Comparison of ENCODE assay signal across 22 mouse cellular contexts in genomic region chr2:93433543-93433942, GRCm38 (mm10). TPM values are rescaled to one million over a fixed set of nuclear protein-coding genes. Genes with fewer than 3 reads are reported as not detected.
DNase-seq lines count a peak whose midpoint lies in the region; ATAC-seq and TF ChIP-seq lines count a peak whose summit lies in the region.
"Had no signal": no experiment of that assay in that cellular context is flagged by ENCODE, and none has a peak within 500 bp of the region (broad histone marks: within the 10 kb centered on the region; RNA-seq: fewer than 3 reads in every experiment).

No protein-coding gene starts in this region.

- 0 out of 2 replicates have a peak, but pooled peaks cover 5% of the 10 kb centered on the region for H3K27me3 ChIP-seq in forebrain, embryonic 10.5 days (ENCODE audit: poor library complexity, severe bottlenecking)
- no peaks in the 10 kb centered on the region for H3K27me3 ChIP-seq in forebrain, embryonic 15.5 days
- H3K27me3 ChIP-seq in embryonic facial prominence, embryonic 12.5 days, result no peaks in the 10 kb centered on the region
- H3K27me3 ChIP-seq in myocyte (ENCODE audit: control insufficient read depth, insufficient read depth, insufficient read length), result no peaks in the 10 kb centered on the region
- H3K27me3 ChIP-seq: liver, embryonic 13.5 days; neural tube, embryonic 12.5 days had no signal

- peak overlapping the region; percentile 42 for H3K27ac ChIP-seq in forebrain, embryonic 10.5 days
- H3K27ac ChIP-seq in forebrain, embryonic 15.5 days (replicated peaks), result no peak overlapping the region
- peak overlapping the region; percentile 71; the same call in 1 of the 2 replicates for H3K27ac ChIP-seq in left cerebral cortex, adult 2 months
- peak overlapping the region; percentile 11; the same call in 1 of the 2 replicates for H3K27ac ChIP-seq in embryonic facial prominence, embryonic 12.5 days
- no peak overlapping the region for H3K27ac ChIP-seq in gastrocnemius, adult 2 months
- H3K27ac ChIP-seq: heart, embryonic 15.5 days; liver, embryonic 13.5 days; neural tube, embryonic 12.5 days had no signal

- no peak overlapping the region for H3K4me2 ChIP-seq in forebrain, embryonic 15.5 days (replicated peaks)
- no peak overlapping the region for H3K4me2 ChIP-seq in embryonic facial prominence, embryonic 12.5 days (replicated peaks)
- peak overlapping the region; percentile 21 for H3K4me2 ChIP-seq in myocyte (ENCODE audit: low read depth)
- H3K4me2 ChIP-seq: heart, embryonic 15.5 days; liver, embryonic 13.5 days; lung, embryonic 14.5 days; neural tube, embryonic 12.5 days had no signal

- no peaks in the 10 kb centered on the region for H3K36me3 ChIP-seq in forebrain, embryonic 10.5 days (replicated peaks)
- no peaks in the 10 kb centered on the region for H3K36me3 ChIP-seq in forebrain, embryonic 15.5 days
- no peaks in the 10 kb centered on the region for H3K36me3 ChIP-seq in embryonic facial prominence, embryonic 12.5 days
- H3K36me3 ChIP-seq in myocyte (ENCODE audit: control insufficient read depth, insufficient read depth), result peaks cover 55% of the 10 kb centered on the region
- H3K36me3 ChIP-seq: heart, embryonic 15.5 days; neural tube, embryonic 12.5 days had no signal

- H3K79me2 ChIP-seq in myocyte (ENCODE audit: control insufficient read depth, insufficient read depth), result peaks cover 21% of the 10 kb centered on the region

- no peak for TF ChIP-seq POLR2A in myocyte (IDR thresholded peaks at IDR 0.05; ENCODE audit: insufficient read length, low read depth)

- no peak overlapping the region for H3K9ac ChIP-seq in forebrain, embryonic 15.5 days (replicated peaks)
- H3K9ac ChIP-seq in embryonic facial prominence, embryonic 12.5 days, result no peak overlapping the region
- H3K9ac ChIP-seq: forebrain, postnatal 0 days; heart, embryonic 15.5 days; liver, embryonic 13.5 days; lung, embryonic 14.5 days; neural tube, embryonic 12.5 days had no signal

- no peak overlapping the region for H3K4me3 ChIP-seq in forebrain, embryonic 10.5 days
- no peak overlapping the region for H3K4me3 ChIP-seq in forebrain, embryonic 15.5 days
- no peak overlapping the region for H3K4me3 ChIP-seq in left cerebral cortex, adult 2 months
- H3K4me3 ChIP-seq in embryonic facial prominence, embryonic 12.5 days, result no peak overlapping the region
- H3K4me3 ChIP-seq in myocyte, result no peak overlapping the region
- H3K4me3 ChIP-seq in gastrocnemius, adult 2 months, result no peak overlapping the region
- H3K4me3 ChIP-seq: heart, embryonic 15.5 days; liver, embryonic 13.5 days; neural tube, embryonic 12.5 days had no signal

- H3ac ChIP-seq in myocyte (ENCODE audit: control insufficient read depth, insufficient read length), result no peak overlapping the region

- WGBS in forebrain, embryonic 10.5 days, result 77% methylated on average over 5 of the region's 5 CpGs
- WGBS in forebrain, embryonic 15.5 days, result 70% methylated on average over 5 of the region's 5 CpGs
- WGBS in embryonic facial prominence, embryonic 12.5 days, result 50% methylated on average over 5 of the region's 5 CpGs

- H3K9me3 ChIP-seq in forebrain, embryonic 10.5 days, result no peaks in the 10 kb centered on the region
- no peaks in the 10 kb centered on the region for H3K9me3 ChIP-seq in forebrain, embryonic 15.5 days
- no peaks in the 10 kb centered on the region for H3K9me3 ChIP-seq in embryonic facial prominence, embryonic 12.5 days
- H3K9me3 ChIP-seq: heart, embryonic 15.5 days; liver, embryonic 13.5 days; neural tube, embryonic 12.5 days had no signal

- no peak for DNase-seq in forebrain, embryonic 10.5 days (ENCODE audit: extremely low spot score, low spot score)
- no peak for DNase-seq in left cerebral cortex, adult 2 months (ENCODE audit: extremely low spot score in 1 of 2, low spot score in 2 of 2)
- no peak for DNase-seq in left cerebral cortex, postnatal 4 days
- no peak for DNase-seq in gastrocnemius, adult 2 months
- no peak for DNase-seq in thymus, postnatal 36 days
- DNase-seq: adrenal gland, postnatal 25 days; cerebellum, postnatal 14 days; embryo, embryonic 11 days; forebrain, postnatal 0 days; heart, postnatal 36 days; kidney, adult 18-20 months; liver, embryonic 13.5 days; midbrain, embryonic 14.5 days; thymus, adult 18-20 months had no signal

- no peak for TF ChIP-seq CTCF in left cerebral cortex, adult 2 months (IDR thresholded peaks at IDR 0.05)
- TF ChIP-seq CTCF in gastrocnemius, adult 2 months (IDR thresholded peaks at IDR 0.05), result no peak

- peaks cover 49% of the 10 kb centered on the region for H3K4me1 ChIP-seq in forebrain, embryonic 10.5 days
- H3K4me1 ChIP-seq in forebrain, embryonic 15.5 days, result 0 out of 2 replicates have a peak, but pooled peaks cover 3% of the 10 kb centered on the region
- peaks cover 27% of the 10 kb centered on the region for H3K4me1 ChIP-seq in embryonic facial prominence, embryonic 12.5 days

- ATAC-seq in forebrain, embryonic 15.5 days (replicated peaks), result no peak
- ATAC-seq in embryonic facial prominence, embryonic 12.5 days (ENCODE audit: insufficient number of reproducible peaks, insufficient read depth, low FRiP score, low TSS enrichment), result no peak
- ATAC-seq: CD4-positive, CD25-positive, alpha-beta regulatory T cell, adult 4 months; forebrain, postnatal 0 days; hindbrain, embryonic 16.5 days had no signal

- intact Hi-C loops in left cerebral cortex, adult 2 months (cut with DNase I), result no loop called here
- intact Hi-C loops in left cerebral cortex, postnatal 4 days (cut with DNase I), result no loop called here
- intact Hi-C loops in gastrocnemius, adult 2 months (cut with DNase I), result no loop called here

TF ChIP-seq in myocyte, 11 proteins besides CTCF, POLR2A, EP300 and RAD21:
- no peak for TF ChIP-seq REST (IDR thresholded peaks at IDR 0.05; ENCODE audit: insufficient read depth, insufficient read length)
- no peak for TF ChIP-seq MAX (IDR thresholded peaks at IDR 0.05; ENCODE audit: low read depth)
- TF ChIP-seq USF1 (IDR thresholded peaks at IDR 0.05; ENCODE audit: low read depth), result no peak
- no peak for TF ChIP-seq E2F4 (IDR thresholded peaks at IDR 0.05; ENCODE audit: insufficient read depth)
- no peak for TF ChIP-seq SRF (IDR thresholded peaks at IDR 0.05; ENCODE audit: control insufficient read depth, insufficient read length, low read depth)
- TF ChIP-seq TCF3 (IDR thresholded peaks at IDR 0.05; ENCODE audit: insufficient read length, low read depth), result no peak
- TF ChIP-seq TCF12 (IDR thresholded peaks at IDR 0.05; ENCODE audit: insufficient read depth, poor library complexity, severe bottlenecking), result no peak
- no peak for TF ChIP-seq MYOG (IDR thresholded peaks at IDR 0.05; ENCODE audit: control insufficient read depth in 1 of 3, insufficient read depth in 1 of 3, insufficient read length in 2 of 3, low read depth in 2 of 3)
- TF ChIP-seq MYOD1 (IDR thresholded peaks at IDR 0.05; ENCODE audit: control insufficient read depth in 1 of 3, insufficient read length in 2 of 3, low read depth in 2 of 3), result no peak
- no peak for TF ChIP-seq CEBPB (IDR thresholded peaks at IDR 0.05; ENCODE audit: insufficient read depth, poor library complexity, severe bottlenecking)
- TF ChIP-seq POLR2AphosphoS2 (IDR thresholded peaks at IDR 0.05; ENCODE audit: insufficient read length, low read depth), result no peak
TF ChIP-seq in myocyte: peak in this region for 0.

RNA-seq across cellular contexts. Expression of gene Cd82, which starts 29.4 kb away (rescaled TPM):
- 5.0 and 5.3 TPM in 2 replicates for polyA plus RNA-seq in forebrain, embryonic 10.5 days (2016; fragmentation: Nextera tagmentation; extraction: Ambion mirVana)
- 17.6 and 19.6 TPM in 2 replicates for polyA plus RNA-seq in forebrain, embryonic 15.5 days (2015; fragmentation: Nextera tagmentation; extraction: Ambion mirVana)
- 10 to 100 TPM; 12.8 to 17.8 TPM for total RNA-seq in left cerebral cortex, adult 2 months (2021)
- total RNA-seq in left cerebral cortex, postnatal 4 days (2021), result 10 to 100 TPM; 15.4 to 17.4 TPM
- 24.6 and 25.0 TPM in 2 replicates for polyA plus RNA-seq in embryonic facial prominence, embryonic 12.5 days (2016; fragmentation: Nextera tagmentation; extraction: Ambion mirVana)
- polyA plus RNA-seq in myocyte (2012; fragmentation: generic; extraction: Trizol), result 411 TPM
- total RNA-seq in gastrocnemius, adult 2 months (2021), result 10 to 100 TPM in 1 of 2 experiments, 1 to 10 TPM in 1; 6.6 to 17.8 TPM

Comparison
In these comparisons a context has a peak if more than half of its experiments do, and no peak if none do; other contexts are left out.
1. H3K27ac ChIP-seq: peak in forebrain, embryonic 10.5 days (single experiment), left cerebral cortex, adult 2 months (single experiment) and embryonic facial prominence, embryonic 12.5 days (single experiment); none in forebrain, embryonic 15.5 days (single experiment) and gastrocnemius, adult 2 months (single experiment).
2. RNA of gene Cd82, which starts 29.4 kb away (polyA plus RNA-seq): 411 TPM in myocyte (single experiment); 24.6 to 25.0 TPM in embryonic facial prominence, embryonic 12.5 days, 17.6 to 19.6 TPM in forebrain, embryonic 15.5 days and 5.0 to 5.3 TPM in forebrain, embryonic 10.5 days; every median in the first group is over 10 times any median in the second.